Mouse (Mus musculus): ENCODE measurements at regions not wholly inside any gene's neighbourhood (a gene's known extent, or its start where the extent isn't known, plus 50 kb on each side); places are given as distances from the start of the nearest gene placed in this dataset.

DNA sequence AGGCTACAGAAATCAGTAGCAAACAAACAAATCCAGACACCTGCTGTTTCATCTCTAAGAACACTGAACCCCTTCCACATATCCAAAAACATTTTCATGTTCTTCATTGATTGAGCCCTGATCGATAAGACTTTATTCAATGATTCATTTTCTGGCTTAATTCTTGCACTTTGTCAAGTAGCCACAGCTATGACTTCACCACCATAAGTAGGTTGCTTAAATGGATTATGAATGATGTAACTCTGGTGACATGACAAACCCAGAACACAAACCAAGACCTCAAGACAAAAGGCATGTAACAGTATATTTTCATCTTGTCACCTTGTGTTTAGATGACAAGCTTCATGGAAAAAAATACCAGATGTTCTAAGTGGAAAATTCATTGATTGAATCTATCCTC lies 123.1 kb upstream of the Cd180 start:
- DNase-seq (ENCODE audit: extremely low spot score, low read depth, low spot score) = no peak

GRCm38 (mm10) chr13:102573286-102573921 lies 120.0 kb upstream of the Cd180 start:
- DNase-seq (ENCODE audit: extremely low spot score, low read depth, low spot score) = no peak

DNA sequence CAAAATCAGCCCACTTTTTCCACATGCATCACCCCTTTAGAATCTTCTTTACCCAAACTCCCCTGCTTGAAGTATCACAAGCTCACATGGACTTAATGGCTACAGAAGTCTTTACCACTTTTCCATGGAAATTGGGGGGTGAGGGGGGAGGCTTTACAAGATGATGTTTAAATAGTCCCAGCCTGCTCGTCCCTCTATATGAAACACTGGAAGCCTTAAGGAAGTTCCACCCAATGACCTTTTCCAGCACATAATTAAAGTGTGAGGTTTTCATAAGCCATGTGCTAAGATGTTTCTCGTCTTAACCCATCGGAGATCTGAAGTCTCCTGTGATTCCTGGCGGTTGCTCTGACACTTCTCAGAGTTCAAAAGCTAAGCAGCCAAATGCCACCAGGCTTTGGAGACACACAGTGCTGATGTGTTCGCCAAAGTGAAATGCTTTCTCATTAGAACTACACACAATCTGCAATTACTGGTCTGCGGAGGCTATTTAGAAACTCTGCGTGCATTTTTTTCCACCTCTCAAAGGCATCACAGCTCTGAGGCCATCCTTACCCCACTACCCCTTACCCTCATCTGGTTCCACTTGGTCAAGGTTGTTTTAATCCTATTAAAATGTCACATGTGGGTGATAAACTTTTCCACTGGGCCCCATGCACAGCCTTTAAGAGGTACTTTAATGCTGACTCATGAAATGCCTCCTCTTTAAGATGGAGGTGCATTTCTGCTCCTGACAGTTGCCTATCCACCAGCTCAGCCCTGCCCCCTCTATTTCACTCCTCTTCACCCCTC lies 116.3 kb upstream of the Cd180 start:
- peak; percentile 28 for DNase-seq (ENCODE audit: extremely low spot score, low read depth, low spot score)

DNA sequence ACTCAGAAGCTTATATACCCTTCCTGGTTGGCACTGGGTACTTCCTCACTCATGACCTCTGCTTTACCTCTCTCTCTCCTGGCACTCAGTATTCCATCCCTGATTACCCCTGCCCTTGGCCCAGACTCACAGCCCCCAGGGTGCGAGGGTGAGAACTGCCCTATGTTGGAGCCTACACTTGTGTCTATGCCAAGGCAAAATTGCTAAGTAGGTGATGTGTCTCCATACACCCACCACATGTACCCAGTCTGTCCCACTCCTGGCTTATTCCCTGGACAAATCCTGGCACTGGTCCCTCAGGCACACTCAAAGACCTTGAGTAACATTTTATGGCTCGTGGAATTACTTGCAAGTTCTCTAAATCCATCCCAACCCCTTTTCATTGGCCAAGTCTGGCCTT lies 114.5 kb upstream of the Cd180 start:
- no peak for DNase-seq (ENCODE audit: extremely low spot score, low read depth, low spot score)

- DNase-seq (ENCODE audit: extremely low spot score, low read depth, low spot score) = no peak
Observed at GRCm38 (mm10) chr13:102579638-102580037, 113.7 kb upstream of the Cd180 start.

DNA sequence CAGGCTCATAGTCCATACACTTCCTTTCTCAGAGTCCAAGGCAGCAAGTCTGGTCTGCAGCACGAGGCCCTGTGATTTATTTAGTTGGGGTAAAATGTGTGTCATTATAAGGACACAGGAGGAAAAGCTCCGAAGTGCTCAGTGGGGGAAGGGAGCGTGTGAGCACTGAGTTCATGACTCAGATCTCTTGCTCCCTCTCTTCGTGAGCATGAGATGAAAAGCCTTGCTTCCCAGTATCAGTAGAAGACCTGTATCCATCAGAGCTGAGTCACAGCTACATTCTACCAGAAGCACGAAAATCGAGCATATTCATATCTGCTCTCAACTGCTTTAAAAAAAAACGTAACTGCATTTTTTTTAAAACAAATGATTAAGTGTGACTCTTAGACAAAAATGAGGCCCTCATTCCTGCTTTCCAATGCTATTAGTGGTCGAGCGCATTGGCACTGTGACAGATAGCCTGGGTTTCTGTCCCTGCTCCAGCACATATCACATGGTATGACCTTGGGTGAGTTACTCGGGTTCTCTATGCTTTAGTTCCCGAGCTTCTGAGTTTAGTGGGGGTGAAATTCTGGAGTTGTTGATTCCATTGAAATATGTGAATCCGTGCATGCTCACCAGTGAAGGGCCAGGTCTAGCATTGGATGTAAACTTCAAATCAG lies 109.2 kb upstream of the Cd180 start:
- DNase-seq (ENCODE audit: extremely low spot score, low read depth, low spot score) = no peak

- no peak for DNase-seq (ENCODE audit: extremely low spot score, low read depth, low spot score)
Observed at GRCm38 (mm10) chr13:102586215-102586614, 107.1 kb upstream of the Cd180 start.

DNA sequence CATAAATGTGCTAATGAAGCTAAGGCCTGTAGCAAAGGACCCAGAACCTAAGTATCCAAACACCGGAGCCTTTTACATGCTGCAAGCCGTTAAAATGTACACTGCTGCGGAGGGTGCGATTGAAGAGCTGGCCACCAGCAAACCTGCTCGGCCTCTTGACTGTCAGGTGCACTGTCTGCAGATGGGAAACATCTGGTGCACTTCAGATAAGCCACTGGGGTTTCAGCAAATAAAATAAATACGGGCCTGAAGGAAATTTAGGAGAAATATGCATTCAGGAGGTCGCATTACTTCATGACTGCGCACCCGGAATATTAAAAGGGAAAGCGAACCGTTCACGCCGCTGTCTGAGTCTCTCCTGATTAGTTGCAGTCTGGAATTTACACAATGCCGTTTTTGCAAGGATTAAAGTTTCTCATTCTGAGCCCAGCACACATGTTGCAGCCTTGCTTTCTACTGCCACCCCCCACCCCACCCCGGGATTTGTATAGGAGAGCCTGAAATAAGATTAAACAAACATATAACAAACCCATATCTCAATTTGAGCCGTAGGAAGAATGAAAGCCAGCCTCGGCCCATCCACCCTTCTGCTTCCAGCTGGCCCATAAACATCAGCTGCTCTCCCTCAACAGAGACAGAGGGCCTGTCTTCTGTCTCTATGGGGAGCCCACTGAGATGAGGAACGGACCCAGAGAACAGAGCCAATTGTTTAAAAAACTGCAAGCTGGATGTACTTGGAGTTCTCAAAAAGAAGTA lies 103.5 kb upstream of the Cd180 start:
- no peak for DNase-seq (ENCODE audit: extremely low spot score, low read depth, low spot score)

DNA sequence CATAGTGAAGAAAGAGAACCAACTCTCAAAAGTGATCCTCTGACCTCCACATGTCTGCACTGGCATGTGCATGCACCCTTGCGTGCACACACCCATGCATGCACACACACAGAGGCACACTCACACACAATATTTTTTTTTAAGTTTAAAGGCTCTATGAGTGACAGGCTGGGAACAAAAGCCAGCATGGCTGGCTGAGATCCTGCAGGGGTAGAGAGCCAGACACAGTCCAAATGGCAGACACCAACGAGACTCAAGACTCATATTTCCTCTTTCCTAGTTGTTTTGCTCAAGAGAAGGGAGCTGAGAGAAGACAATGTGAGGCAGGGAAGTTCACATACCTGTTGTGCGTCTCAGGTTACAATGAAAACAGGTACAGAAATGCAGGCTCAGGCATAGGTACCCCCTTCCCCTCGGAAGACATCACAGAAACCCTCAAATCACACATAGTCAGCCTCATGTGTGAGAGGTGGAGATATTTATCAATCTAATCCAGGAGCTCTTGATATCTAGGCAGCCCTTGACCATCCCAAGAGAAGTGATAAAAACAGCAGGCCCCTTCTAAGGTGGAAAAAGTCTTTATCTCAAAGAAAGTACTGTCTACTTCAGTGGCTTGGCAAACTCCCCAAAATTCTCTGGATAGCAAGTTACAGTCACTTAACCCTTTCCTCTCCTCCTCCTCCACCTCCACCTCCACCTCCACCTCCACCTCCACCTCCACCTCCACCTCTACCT lies 101.4 kb upstream of the Cd180 start:
- DNase-seq (ENCODE audit: extremely low spot score, low read depth, low spot score) = no peak

DNA sequence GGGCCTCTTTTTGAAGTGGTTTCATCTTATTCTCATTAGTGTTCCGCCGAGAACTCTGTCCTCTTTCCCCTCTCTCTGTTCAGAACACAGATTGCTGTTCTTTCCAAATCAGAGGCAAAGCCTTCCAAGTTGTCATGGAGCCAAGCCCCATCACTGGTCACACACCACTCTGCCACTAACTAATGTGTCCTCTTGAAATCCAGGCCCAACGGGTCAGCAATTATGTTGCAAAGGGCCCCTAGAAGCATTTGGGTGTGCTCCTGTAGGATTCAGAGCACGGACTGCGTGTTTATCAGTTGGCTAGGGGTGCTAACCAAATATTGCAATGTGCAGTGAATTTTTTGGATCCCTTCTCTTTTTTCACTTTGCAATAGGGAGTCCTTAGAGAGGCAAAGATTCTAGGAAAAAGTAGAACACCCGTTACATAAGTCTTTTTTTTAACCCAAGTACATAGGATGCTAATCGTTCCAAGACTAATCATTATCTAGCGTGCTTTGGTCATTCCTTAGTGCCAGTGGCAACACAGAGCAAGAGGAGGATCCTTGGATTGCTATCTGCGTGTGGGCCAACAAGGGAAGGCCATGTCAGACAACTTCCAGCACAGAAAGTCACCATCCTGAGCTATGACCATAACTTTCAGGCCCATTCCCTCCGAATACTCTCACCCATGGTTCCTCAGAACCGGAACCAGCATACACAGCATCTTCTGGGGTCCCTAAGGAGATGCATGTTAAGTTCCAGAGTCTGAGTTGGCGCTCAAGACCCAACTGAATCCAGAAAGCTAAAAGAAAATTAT lies 99.8 kb upstream of the Cd180 start:
- no peak for DNase-seq (ENCODE audit: extremely low spot score, low read depth, low spot score)

GRCm38 (mm10) chr13:102594201-102594600 lies 99.2 kb upstream of the Cd180 start:
- DNase-seq (ENCODE audit: extremely low spot score, low read depth, low spot score) = no peak

- no peak for DNase-seq (ENCODE audit: extremely low spot score, low read depth, low spot score)
Observed at GRCm38 (mm10) chr13:102595602-102596001, 97.8 kb upstream of the Cd180 start.

DNA sequence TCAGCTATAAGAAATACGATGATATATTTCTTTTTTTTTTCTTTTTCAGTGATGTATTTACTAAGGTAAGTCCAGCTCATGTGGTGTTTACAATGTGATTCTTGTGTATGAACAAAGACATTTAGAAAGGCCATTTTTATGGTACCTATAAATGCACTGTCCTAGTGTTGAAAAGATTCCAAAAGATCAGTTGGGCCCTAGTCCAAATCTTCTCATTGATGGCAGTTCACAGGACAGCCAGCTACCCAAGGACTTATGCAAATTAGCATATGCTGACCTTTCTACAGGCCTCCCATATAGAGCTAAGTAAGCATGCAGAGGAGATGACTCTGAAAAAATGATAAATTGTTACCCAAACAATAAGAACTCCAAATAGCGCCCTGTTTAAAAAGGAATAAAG lies 97.3 kb upstream of the Cd180 start:
- no peak for DNase-seq (ENCODE audit: extremely low spot score, low read depth, low spot score)

GRCm38 (mm10) chr13:102598181-102598580 lies 95.2 kb upstream of the Cd180 start:
- DNase-seq (ENCODE audit: extremely low spot score, low read depth, low spot score) = no peak

GRCm38 (mm10) chr13:102599602-102600001 lies 93.8 kb upstream of the Cd180 start:
- DNase-seq (ENCODE audit: extremely low spot score, low read depth, low spot score) = no peak

DNA sequence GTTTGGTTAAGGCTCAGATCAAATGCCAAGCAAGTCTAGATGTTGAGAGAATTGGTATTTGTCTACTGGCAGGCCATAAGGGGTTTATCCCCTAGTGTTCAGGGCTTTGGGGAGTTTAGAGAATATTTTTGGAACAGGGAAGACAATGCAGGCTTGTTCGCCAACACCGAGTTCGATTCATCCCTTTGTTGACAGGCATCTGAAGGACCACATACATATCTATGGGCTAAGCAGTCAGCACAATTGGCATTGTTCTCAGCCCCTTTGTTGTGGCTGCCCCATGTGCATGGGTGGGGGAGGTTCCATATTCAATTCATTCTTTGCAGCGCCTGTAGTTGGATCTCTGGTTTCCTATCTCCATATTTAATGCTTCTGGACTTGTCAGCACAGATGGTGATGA lies 93.3 kb upstream of the Cd180 start:
- DNase-seq (ENCODE audit: extremely low spot score, low read depth, low spot score) = no peak

GRCm38 (mm10) chr13:102624461-102624860 lies 68.9 kb upstream of the Cd180 start:
- DNase-seq (ENCODE audit: extremely low spot score, low read depth, low spot score) = no peak

- peak; percentile 91 for DNase-seq (ENCODE audit: extremely low spot score, low read depth, low spot score)
Observed at GRCm38 (mm10) chr13:102625171-102625835, 68.1 kb upstream of the Cd180 start.

- peak; percentile 41 for DNase-seq (ENCODE audit: extremely low spot score, low read depth, low spot score)
Observed at GRCm38 (mm10) chr13:102625836-102626340, 67.5 kb upstream of the Cd180 start.
